Mouse (Mus musculus) limb, embryonic 13.5 days (tissue): ENCODE results near the gene Cntn5. TPM values are rescaled to one million over a fixed set of nuclear protein-coding genes. Genes with fewer than 3 reads are reported as not detected.

Experiments
- ATAC-seq: fragments of 200-750 bp; cut with Nextera tagmentation; 2 replicates; pipeline ENCODE4 v1.8.0; 2017; ENCODE audit warnings: low read depth, moderate number of reproducible peaks, moderate TSS enrichment; ENCODE audit not compliant: low FRiP score
- H3K27ac ChIP-seq: fragments of 300-500 bp; sonication (generic); 2 replicates; pipeline ENCODE4 v1.5.1; 2015; ENCODE audit warnings: inconsistent platforms, mild to moderate bottlenecking, moderate library complexity
- H3K27me3 ChIP-seq: fragments of 300-500 bp; sonication (generic); 2 replicates; pipeline ENCODE4 v1.6.1; 2015; ENCODE audit warnings: mild to moderate bottlenecking, inconsistent platforms
- H3K36me3 ChIP-seq: fragments of 300-500 bp; sonication (generic); 2 replicates; pipeline ENCODE4 v1.6.1; 2015; ENCODE audit warnings: inconsistent platforms, mild to moderate bottlenecking, moderate library complexity
- H3K4me1 ChIP-seq: fragments of 300-500 bp; sonication (generic); 2 replicates; pipeline ENCODE4 v1.6.1; 2015; ENCODE audit warnings: inconsistent platforms
- H3K4me2 ChIP-seq: fragments of 300-500 bp; sonication (generic); replicated peaks from 2 replicates; pipeline ENCODE4 v1.6.1; 2015; ENCODE audit warnings: inconsistent platforms, mild to moderate bottlenecking, moderate library complexity
- H3K4me3 ChIP-seq: fragments of 300-500 bp; sonication (generic); 2 replicates; pipeline ENCODE4 v1.5.1; 2015; ENCODE audit warnings: moderate library complexity, mild to moderate bottlenecking, inconsistent platforms
- H3K9ac ChIP-seq: fragments of 300-500 bp; sonication (generic); 2 replicates; pipeline ENCODE4 v1.6.1; 2015; ENCODE audit warnings: mild to moderate bottlenecking, inconsistent platforms
- H3K9me3 ChIP-seq: fragments of 300-500 bp; sonication (generic); 2 replicates; pipeline ENCODE4 v1.6.1; 2016; ENCODE audit warnings: inconsistent platforms
- WGBS: fragments of 180-500 bp; shearing (Covaris S2); methylation state at CpG from one replicate; pipeline ENCODE4 v1.1.7; 2015; 5-methylcytosine and 5-hydroxymethylcytosine counted together
- polyA plus RNA-seq: library from polyadenylated mRNA; unstranded; fragments of >200 nt; fragmentation: Nextera tagmentation; extraction: Ambion mirVana; gene quantifications from 2 replicates; pipeline ENCODE4 v1.2.1, GENCODE M21; 2015

Gene Cntn5
- polyA plus RNA-seq, 1 experiment from 2014 or later, result 1.7 TPM

GRCm38 (mm10) chr9:10381701-10382100, 522.9 kb downstream of the Cntn5 start:
- no peaks in the 10 kb centered on the region for H3K4me1 ChIP-seq
- H3K9ac ChIP-seq, result no peak overlapping the region
- no peaks in the 10 kb centered on the region for H3K27me3 ChIP-seq
- H3K9me3 ChIP-seq, result no peaks in the 10 kb centered on the region
- no peak overlapping the region for H3K4me2 ChIP-seq
- ATAC-seq, result no peak
- H3K4me3 ChIP-seq, result no peak overlapping the region
- 93% methylated on average over 4 of the region's 4 CpGs for WGBS
- no peaks in the 10 kb centered on the region for H3K36me3 ChIP-seq
- H3K27ac ChIP-seq, result no peak overlapping the region

GRCm38 (mm10) chr9:10376261-10376660, 528.3 kb downstream of the Cntn5 start:
- Histone ChIP-seq H3K4me2 (no peak overlapping the region), H3K4me3 (no peak overlapping the region), H3K4me1 (no peaks in the 10 kb centered on the region), H3K36me3 (no peaks in the 10 kb centered on the region), H3K27me3 (no peaks in the 10 kb centered on the region), H3K9me3 (no peaks in the 10 kb centered on the region), H3K9ac (no peak overlapping the region), H3K27ac (no peak overlapping the region)
- no peak for ATAC-seq

- Histone ChIP-seq H3K27me3 (no peaks in the 10 kb centered on the region), H3K4me3 (no peak overlapping the region), H3K4me1 (no peaks in the 10 kb centered on the region), H3K27ac (no peak overlapping the region), H3K9me3 (no peaks in the 10 kb centered on the region), H3K4me2 (no peak overlapping the region), H3K36me3 (no peaks in the 10 kb centered on the region), H3K9ac (no peak overlapping the region)
- ATAC-seq, result no peak
- WGBS, result 48% methylated on average over 5 of the region's 5 CpGs
Observed at GRCm38 (mm10) chr9:10368971-10369370, 535.6 kb downstream of the Cntn5 start.

- H3K9ac ChIP-seq, result no peak overlapping the region
- no peaks in the 10 kb centered on the region for H3K9me3 ChIP-seq
- H3K36me3 ChIP-seq, result no peaks in the 10 kb centered on the region
- WGBS, result 60% methylated on average over 1 of the region's 1 CpGs
- ATAC-seq, result no peak
- no peaks in the 10 kb centered on the region for H3K4me1 ChIP-seq
- no peak overlapping the region for H3K4me3 ChIP-seq
- H3K4me2 ChIP-seq, result no peak overlapping the region
- no peak overlapping the region for H3K27ac ChIP-seq
- H3K27me3 ChIP-seq, result no peaks in the 10 kb centered on the region
Observed at GRCm38 (mm10) chr9:10368410-10368809, 536.2 kb downstream of the Cntn5 start.

GRCm38 (mm10) chr9:10366246-10366955, 538.2 kb downstream of the Cntn5 start:
- H3K4me1 ChIP-seq, result no peaks in the 10 kb centered on the region
- H3K36me3 ChIP-seq, result no peaks in the 10 kb centered on the region
- no peaks in the 10 kb centered on the region for H3K27me3 ChIP-seq
- WGBS, result 74% methylated on average over 6 of the region's 6 CpGs
- no peak for ATAC-seq
- no peaks in the 10 kb centered on the region for H3K9me3 ChIP-seq
- H3K27ac ChIP-seq, result no peak overlapping the region
- H3K9ac ChIP-seq, result no peak overlapping the region
- H3K4me3 ChIP-seq, result no peak overlapping the region
- H3K4me2 ChIP-seq, result no peak overlapping the region

- H3K27me3 ChIP-seq, result no peaks in the 10 kb centered on the region
- no peak overlapping the region for H3K9ac ChIP-seq
- no peaks in the 10 kb centered on the region for H3K4me1 ChIP-seq
- H3K4me3 ChIP-seq, result no peak overlapping the region
- H3K36me3 ChIP-seq, result no peaks in the 10 kb centered on the region
- no peaks in the 10 kb centered on the region for H3K9me3 ChIP-seq
- H3K27ac ChIP-seq, result no peak overlapping the region
- ATAC-seq, result no peak
- H3K4me2 ChIP-seq, result no peak overlapping the region
- whole genome bisulfite sequencing, result 89% methylated on average over 4 of the region's 4 CpGs
Observed at GRCm38 (mm10) chr9:10350909-10351655, 553.5 kb downstream of the Cntn5 start.

- H3K9ac ChIP-seq, result no peak overlapping the region
- ATAC-seq, result no peak
Observed at GRCm38 (mm10) chr9:10348741-10349140, 555.8 kb downstream of the Cntn5 start.

GRCm38 (mm10) chr9:10348222-10348621, 556.4 kb downstream of the Cntn5 start:
- no peak for ATAC-seq
- Histone ChIP-seq H3K27me3 (no peaks in the 10 kb centered on the region), H3K4me3 (no peak overlapping the region), H3K27ac (no peak overlapping the region), H3K9ac (no peak overlapping the region), H3K36me3 (no peaks in the 10 kb centered on the region), H3K4me1 (no peaks in the 10 kb centered on the region), H3K9me3 (no peaks in the 10 kb centered on the region), H3K4me2 (no peak overlapping the region)
- 67% methylated on average over 4 of the region's 4 CpGs for WGBS

More at GRCm38 (mm10) chr9:10348741-10349140, 555.8 kb downstream of the Cntn5 start:
- no peaks in the 10 kb centered on the region for H3K4me1 ChIP-seq
- no peaks in the 10 kb centered on the region for H3K9me3 ChIP-seq
- 87% methylated on average over 11 of the region's 11 CpGs for WGBS
- H3K27me3 ChIP-seq, result no peaks in the 10 kb centered on the region
- no peak overlapping the region for H3K4me2 ChIP-seq
- H3K27ac ChIP-seq, result no peak overlapping the region
- no peaks in the 10 kb centered on the region for H3K36me3 ChIP-seq
- H3K4me3 ChIP-seq, result no peak overlapping the region

- Histone ChIP-seq H3K9ac (no peak overlapping the region), H3K4me1 (no peaks in the 10 kb centered on the region), H3K27me3 (no peaks in the 10 kb centered on the region), H3K9me3 (no peaks in the 10 kb centered on the region), H3K4me3 (no peak overlapping the region), H3K36me3 (no peaks in the 10 kb centered on the region), H3K27ac (no peak overlapping the region), H3K4me2 (no peak overlapping the region)
- no peak for ATAC-seq
Observed at GRCm38 (mm10) chr9:10340751-10341150, 563.8 kb downstream of the Cntn5 start.

GRCm38 (mm10) chr9:10339716-10340115, 564.9 kb downstream of the Cntn5 start:
- Histone ChIP-seq H3K9me3 (no peaks in the 10 kb centered on the region), H3K27ac (no peak overlapping the region), H3K27me3 (no peaks in the 10 kb centered on the region), H3K36me3 (no peaks in the 10 kb centered on the region), H3K4me1 (no peaks in the 10 kb centered on the region), H3K9ac (no peak overlapping the region), H3K4me3 (no peak overlapping the region), H3K4me2 (no peak overlapping the region)
- WGBS, result 83% methylated on average over 1 of the region's 1 CpGs
- ATAC-seq, result no peak

GRCm38 (mm10) chr9:10324697-10325368, 579.7 kb downstream of the Cntn5 start:
- 42% methylated on average over 7 of the region's 7 CpGs for WGBS
- H3K9me3 ChIP-seq, result no peaks in the 10 kb centered on the region
- no peak for ATAC-seq
- H3K9ac ChIP-seq, result no peak overlapping the region
- H3K36me3 ChIP-seq, result no peaks in the 10 kb centered on the region
- H3K4me1 ChIP-seq, result no peaks in the 10 kb centered on the region
- no peak overlapping the region for H3K27ac ChIP-seq
- no peak overlapping the region for H3K4me3 ChIP-seq
- H3K4me2 ChIP-seq, result no peak overlapping the region
- H3K27me3 ChIP-seq, result no peaks in the 10 kb centered on the region

- no peaks in the 10 kb centered on the region for H3K27me3 ChIP-seq
- no peak overlapping the region for H3K4me2 ChIP-seq
- H3K27ac ChIP-seq, result no peak overlapping the region
- peaks cover 6% of the 10 kb centered on the region; the same call in 1 of the 2 replicates for H3K4me1 ChIP-seq
- H3K4me3 ChIP-seq, result no peak overlapping the region
- H3K9ac ChIP-seq, result no peak overlapping the region
- no peaks in the 10 kb centered on the region for H3K36me3 ChIP-seq
- WGBS, result 8% methylated on average over 2 of the region's 2 CpGs
- ATAC-seq, result peak; percentile 86
- H3K9me3 ChIP-seq, result no peaks in the 10 kb centered on the region
Observed at GRCm38 (mm10) chr9:10269342-10269741, 635.2 kb downstream of the Cntn5 start.
